Mouse (Mus musculus) MEL (cell line): ENCODE results near the gene Mboat2.

Source experiments
- CHD1 ChIP-seq: IDR thresholded peaks from 2 replicates; pipeline ENCODE4 v1.6.1; 2012; ENCODE audit warnings: low read depth, mild to moderate bottlenecking, inconsistent platforms, low read length, improper control_type of control experiment
- CTCF ChIP-seq, 3 experiments: IDR thresholded peaks in 2 of 3; conservative IDR thresholded peaks in 1 of 3; 2 replicates each; pipeline ENCODE4 v1.5.1; 2011 to 2012; ENCODE audit warnings: low read length in 3 of 3, low read depth in 2 of 3, mild to moderate bottlenecking in 2 of 3, improper control_type of control experiment in 1 of 3, inconsistent platforms in 1 of 3, mixed read lengths in 1 of 3, moderate library complexity in 1 of 3; ENCODE audit not compliant: control insufficient read depth in 1 of 3, insufficient read depth in 1 of 3, poor library complexity in 1 of 3, severe bottlenecking in 1 of 3
- E2F4 ChIP-seq: IDR thresholded peaks from 2 replicates; pipeline ENCODE4 v1.6.1; 2011; ENCODE audit warnings: low read depth, low read length, improper control_type of control experiment, borderline replicate concordance
- EP300 ChIP-seq, 2 experiments: IDR thresholded peaks; 2 replicates each; pipeline ENCODE4 v1.6.1; 2011; ENCODE audit warnings: improper control_type of control experiment in 2 of 2, low read length in 2 of 2, low read depth in 1 of 2, mild to moderate bottlenecking in 1 of 2
- GATA1 ChIP-seq: IDR thresholded peaks from 2 replicates; pipeline ENCODE4 v1.6.1; 2011; ENCODE audit warnings: low read depth, low read length, improper control_type of control experiment
- JUND ChIP-seq: IDR thresholded peaks from 2 replicates; pipeline ENCODE4 v1.6.1; 2011; ENCODE audit warnings: low read depth, mild to moderate bottlenecking, improper control_type of control experiment, low read length
- MYB ChIP-seq: IDR thresholded peaks from 2 replicates; pipeline ENCODE4 v1.6.1; 2011; ENCODE audit warnings: mild to moderate bottlenecking, low read depth, low read length, improper control_type of control experiment
- MYC ChIP-seq: IDR thresholded peaks from 2 replicates; pipeline ENCODE4 v1.6.1; 2011; ENCODE audit warnings: low read depth, mild to moderate bottlenecking, low read length, improper control_type of control experiment, moderate library complexity
- POLR2A ChIP-seq, 2 experiments: IDR thresholded peaks; 2 replicates each; pipeline ENCODE4 v1.6.1; 2011 to 2012; ENCODE audit warnings: low read length in 2 of 2, mild to moderate bottlenecking in 2 of 2, control low read depth in 1 of 2, improper control_type of control experiment in 1 of 2, low read depth in 1 of 2, moderate library complexity in 1 of 2; ENCODE audit not compliant: control insufficient read depth in 1 of 2, insufficient read depth in 1 of 2, poor library complexity in 1 of 2
- SMC3 ChIP-seq: IDR thresholded peaks from 2 replicates; pipeline ENCODE4 v1.6.1; 2011; ENCODE audit warnings: low read depth, low read length, improper control_type of control experiment
- TAL1 ChIP-seq: IDR thresholded peaks from 2 replicates; pipeline ENCODE4 v1.6.1; 2012; ENCODE audit warnings: mild to moderate bottlenecking, inconsistent platforms, low read length, moderate library complexity, mixed read lengths
- TCF12 ChIP-seq: IDR thresholded peaks from 2 replicates; pipeline ENCODE4 v1.6.1; 2014; ENCODE audit warnings: low read depth, mild to moderate bottlenecking, inconsistent platforms, low read length, improper control_type of control experiment, moderate library complexity
- USF1 ChIP-seq: IDR thresholded peaks from 2 replicates; pipeline ENCODE4 v1.6.1; 2014; ENCODE audit warnings: low read depth, mild to moderate bottlenecking, inconsistent platforms, low read length, improper control_type of control experiment, moderate library complexity
- USF2 ChIP-seq, 2 experiments: IDR thresholded peaks; 2 replicates each; pipeline ENCODE4 v1.6.1; 2011 to 2012; ENCODE audit warnings: improper control_type of control experiment in 2 of 2, low read length in 2 of 2, borderline replicate concordance in 1 of 2, inconsistent platforms in 1 of 2, low read depth in 1 of 2, mild to moderate bottlenecking in 1 of 2; ENCODE audit not compliant: insufficient read depth in 1 of 2

DNA sequence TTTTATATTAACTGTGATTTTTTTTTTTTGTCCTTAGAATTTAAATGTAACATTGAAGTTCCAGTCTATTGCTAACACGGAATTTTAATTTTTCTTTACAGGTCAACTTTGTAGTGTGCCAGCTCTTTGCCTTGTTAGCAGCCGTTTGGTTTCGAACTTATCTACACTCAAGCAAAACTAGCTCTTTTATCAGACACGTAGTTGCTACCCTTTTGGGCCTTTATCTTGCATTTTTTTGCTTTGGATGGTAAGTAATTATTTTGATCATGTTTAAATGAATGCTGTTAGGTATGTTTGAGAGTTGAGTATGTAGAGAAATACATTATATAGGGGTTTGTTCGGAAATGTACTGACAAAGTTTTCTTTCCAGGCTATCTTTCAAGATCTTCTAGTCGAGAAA lies 47.4 kb downstream of the Mboat2 start:
- TF ChIP-seq E2F4 (no peak), CHD1 (no peak), CTCF (IDR thresholded peaks at IDR 0.05 in 2 of 3, conservative IDR thresholded peaks at IDR 0.05 in 1 of 3; ENCODE audit: control insufficient read depth in 1 of 3, insufficient read depth in 1 of 3, low read depth in 2 of 3, low read length in 3 of 3, poor library complexity in 1 of 3, severe bottlenecking in 1 of 3) (no peak), MYC (0 out of 2 replicates have a peak, but pooled peaks have one; percentile 19), TCF12 (peak; percentile 60), TAL1 (no peak), GATA1 (peak; percentile 80), USF1 (no peak), EP300 (IDR thresholded peaks at IDR 0.05; ENCODE audit: low read depth in 1 of 2, low read length in 2 of 2) (peak; percentile 59 to 83; a peak in 3 of 4 replicates), USF2 (IDR thresholded peaks at IDR 0.05; ENCODE audit: borderline replicate concordance in 1 of 2, insufficient read depth in 1 of 2, low read depth in 1 of 2, low read length in 2 of 2) (no peak), SMC3 (no peak), POLR2A (IDR thresholded peaks at IDR 0.05; ENCODE audit: control insufficient read depth in 1 of 2, insufficient read depth in 1 of 2, low read depth in 1 of 2, low read length in 2 of 2, poor library complexity in 1 of 2) (no peak), JUND (no peak), MYB (peak; percentile 57; the same call in 1 of the 2 replicates)
